In genomic region chr5:113892005-113892404, GRCm38 (mm10) we compare ENCODE assay signal across 21 mouse cellular contexts. TPM values are rescaled to one million over a fixed set of nuclear protein-coding genes. Genes with fewer than 3 reads are reported as not detected.
A peak's percentile ranks its signal among the peaks of the same experiment; 100 is the strongest.
DNase-seq lines count a peak whose midpoint lies in the region; ATAC-seq and TF ChIP-seq lines count a peak whose summit lies in the region.
"Had no signal": no experiment of that assay in that cellular context is flagged by ENCODE, and none has a peak within 500 bp of the region (broad histone marks: within the 10 kb centered on the region; RNA-seq: fewer than 3 reads in every experiment).

No protein-coding gene starts in this region.

- peak overlapping the region; percentile 80 for H3K27ac ChIP-seq in gastrocnemius, adult 2 months
- H3K27ac ChIP-seq in heart, embryonic 16.5 days (ENCODE audit: low read length), result no peak overlapping the region
- H3K27ac ChIP-seq in lung, embryonic 14.5 days (ENCODE audit: low read depth), result no peak overlapping the region
- H3K27ac ChIP-seq in lung, postnatal 0 days (ENCODE audit: low read length), result no peak overlapping the region
- 0 out of 2 replicates have a peak overlapping the region, but pooled peaks have one; percentile 28 for H3K27ac ChIP-seq in neural tube, embryonic 15.5 days (replicated peaks)
- H3K27ac ChIP-seq: embryonic facial prominence, embryonic 15.5 days; forebrain, embryonic 10.5 days; intestine, embryonic 15.5 days had no signal

- no peak overlapping the region for H3K4me2 ChIP-seq in heart, embryonic 16.5 days (ENCODE audit: low read depth, low read length)
- H3K4me2 ChIP-seq in lung, embryonic 14.5 days, result no peak overlapping the region
- no peak overlapping the region for H3K4me2 ChIP-seq in lung, postnatal 0 days (replicated peaks; ENCODE audit: low read depth, low read length)
- no peak overlapping the region for H3K4me2 ChIP-seq in neural tube, embryonic 15.5 days
- H3K4me2 ChIP-seq: embryonic facial prominence, embryonic 15.5 days; forebrain, embryonic 15.5 days; heart, embryonic 12.5 days; hindbrain, embryonic 13.5 days; intestine, embryonic 15.5 days had no signal

- TF ChIP-seq EP300 in lung, postnatal 0 days (IDR thresholded peaks at IDR 0.05), result no peak

- H3K36me3 ChIP-seq in heart, embryonic 16.5 days (ENCODE audit: control insufficient read depth, insufficient read depth), result no peaks in the 10 kb centered on the region
- no peaks in the 10 kb centered on the region for H3K36me3 ChIP-seq in lung, embryonic 14.5 days (ENCODE audit: insufficient read depth)
- no peaks in the 10 kb centered on the region for H3K36me3 ChIP-seq in lung, postnatal 0 days (ENCODE audit: insufficient read depth, low read length)
- H3K36me3 ChIP-seq in neural tube, embryonic 15.5 days, result no peaks in the 10 kb centered on the region
- H3K36me3 ChIP-seq: embryonic facial prominence, embryonic 15.5 days; forebrain, embryonic 15.5 days; intestine, embryonic 15.5 days had no signal

- DNase-seq in gastrocnemius, adult 2 months, result no peak
- DNase-seq in gastrocnemius, adult 18-20 months (ENCODE audit: low spot score), result no peak
- no peak for DNase-seq in heart, postnatal 4 days
- DNase-seq in lung, embryonic 14.5 days, result no peak
- DNase-seq in lung, postnatal 0 days (ENCODE audit: low spot score), result no peak
- DNase-seq: adrenal gland, postnatal 10 days; cerebellum, adult 11 months; cerebellum, adult 8-10 months; cerebellum, postnatal 14 days; embryo, embryonic 11 days; gastrocnemius, postnatal 25 days; heart, postnatal 36 days had no signal

- no peak for ATAC-seq in heart, embryonic 16.5 days (replicated peaks; ENCODE audit: extremely low read depth, insufficient read depth, low FRiP score)
- ATAC-seq in lung, embryonic 14.5 days (ENCODE audit: insufficient read depth), result no peak
- no peak for ATAC-seq in lung, postnatal 0 days
- no peak for ATAC-seq in neural tube, embryonic 15.5 days (ENCODE audit: low FRiP score)
- ATAC-seq: forebrain, embryonic 15.5 days; intestine, embryonic 15.5 days had no signal

- intact Hi-C loops in gastrocnemius, adult 2 months (cut with DNase I), result no loop called here

- no peaks in the 10 kb centered on the region for H3K27me3 ChIP-seq in heart, embryonic 16.5 days (ENCODE audit: control insufficient read depth, insufficient read depth, low read length)
- no peaks in the 10 kb centered on the region for H3K27me3 ChIP-seq in lung, embryonic 14.5 days (ENCODE audit: insufficient read depth, low read length)
- no peaks in the 10 kb centered on the region for H3K27me3 ChIP-seq in lung, postnatal 0 days (replicated peaks; ENCODE audit: insufficient read depth, low read length)
- H3K27me3 ChIP-seq in neural tube, embryonic 15.5 days (replicated peaks), result no peaks in the 10 kb centered on the region
- H3K27me3 ChIP-seq: embryonic facial prominence, embryonic 15.5 days; forebrain, embryonic 15.5 days; heart, embryonic 12.5 days; hindbrain, embryonic 13.5 days; intestine, embryonic 15.5 days had no signal

- TF ChIP-seq CTCF in gastrocnemius, adult 2 months (IDR thresholded peaks at IDR 0.05), result no peak
- TF ChIP-seq CTCF in lung, embryonic 14.5 days (IDR thresholded peaks at IDR 0.05; ENCODE audit: low read depth), result no peak
- no peak for TF ChIP-seq CTCF in lung, postnatal 0 days (IDR thresholded peaks at IDR 0.05)

- 48% methylated on average over 7 of the region's 7 CpGs for WGBS in heart, embryonic 16.5 days
- WGBS in lung, embryonic 14.5 days, result 72% methylated on average over 7 of the region's 7 CpGs
- WGBS in lung, postnatal 0 days, result 65% methylated on average over 7 of the region's 7 CpGs
- 71% methylated on average over 7 of the region's 7 CpGs for WGBS in neural tube, embryonic 15.5 days

- no peak overlapping the region for H3K4me3 ChIP-seq in gastrocnemius, adult 2 months
- H3K4me3 ChIP-seq in heart, embryonic 16.5 days (ENCODE audit: low read length), result no peak overlapping the region
- no peak overlapping the region for H3K4me3 ChIP-seq in lung, embryonic 14.5 days (ENCODE audit: low read depth, low read length)
- no peak overlapping the region for H3K4me3 ChIP-seq in lung, postnatal 0 days (ENCODE audit: low read depth, low read length)
- no peak overlapping the region for H3K4me3 ChIP-seq in neural tube, embryonic 15.5 days (replicated peaks)
- H3K4me3 ChIP-seq: embryonic facial prominence, embryonic 15.5 days; erythroblast, embryonic 14.5 days; forebrain, embryonic 10.5 days; forebrain, embryonic 15.5 days; heart, embryonic 12.5 days; hindbrain, embryonic 13.5 days; intestine, embryonic 15.5 days had no signal

- H3K9me3 ChIP-seq in heart, embryonic 16.5 days (replicated peaks; ENCODE audit: control insufficient read depth, low read length), result no peaks in the 10 kb centered on the region
- no peaks in the 10 kb centered on the region for H3K9me3 ChIP-seq in lung, embryonic 14.5 days (ENCODE audit: low read depth, low read length)
- no peaks in the 10 kb centered on the region for H3K9me3 ChIP-seq in lung, postnatal 0 days (ENCODE audit: low read length)
- H3K9me3 ChIP-seq in neural tube, embryonic 15.5 days (replicated peaks), result no peaks in the 10 kb centered on the region
- H3K9me3 ChIP-seq: embryonic facial prominence, embryonic 15.5 days; forebrain, embryonic 10.5 days; forebrain, embryonic 15.5 days; heart, embryonic 12.5 days; hindbrain, embryonic 13.5 days; intestine, embryonic 15.5 days had no signal

- H3K4me1 ChIP-seq in heart, embryonic 16.5 days (ENCODE audit: control insufficient read depth, insufficient read depth, low read length), result peaks cover 33% of the 10 kb centered on the region
- peaks cover 32% of the 10 kb centered on the region for H3K4me1 ChIP-seq in lung, embryonic 14.5 days (ENCODE audit: insufficient read depth)
- H3K4me1 ChIP-seq in lung, postnatal 0 days (ENCODE audit: insufficient read depth, low read depth, low read length), result peaks cover 12% of the 10 kb centered on the region; the same call in 1 of the 2 replicates
- H3K4me1 ChIP-seq in neural tube, embryonic 15.5 days, result peaks cover 49% of the 10 kb centered on the region

- H3K9ac ChIP-seq in heart, embryonic 16.5 days (ENCODE audit: low read length), result peak overlapping the region; percentile 0; the same call in 1 of the 2 replicates
- peak overlapping the region; percentile 23; the same call in 1 of the 2 replicates for H3K9ac ChIP-seq in lung, embryonic 14.5 days
- no peak overlapping the region for H3K9ac ChIP-seq in lung, postnatal 0 days (replicated peaks; ENCODE audit: low read depth)
- H3K9ac ChIP-seq in neural tube, embryonic 15.5 days (replicated peaks), result no peak overlapping the region
- H3K9ac ChIP-seq: embryonic facial prominence, embryonic 15.5 days; forebrain, embryonic 15.5 days; heart, embryonic 12.5 days; hindbrain, embryonic 13.5 days; intestine, embryonic 15.5 days had no signal

RNA-seq across cellular contexts. Expression of gene Coro1c, which starts 16.6 kb away (rescaled TPM):
- total RNA-seq in gastrocnemius, adult 2 months (2021), result 10 to 100 TPM in 1 of 2 experiments, 1 to 10 TPM in 1; 7.8 to 11.8 TPM
- total RNA-seq in gastrocnemius, adult 18-20 months (2021), result 10 to 100 TPM in 1 of 2 experiments, 1 to 10 TPM in 1; 8.9 to 12.7 TPM
- 85.9 and 89.0 TPM in 2 replicates for polyA plus RNA-seq in heart, embryonic 16.5 days (2015; fragmentation: Nextera tagmentation; extraction: Ambion mirVana)
- total RNA-seq in heart, postnatal 4 days (2021), result 100 to 1,000 TPM in 1 of 2 experiments, 10 to 100 TPM in 1; 92.4 to 108 TPM
- 151 and 165 TPM in 2 replicates for polyA plus RNA-seq in lung, embryonic 14.5 days (2014; fragmentation: Nextera tagmentation; extraction: Ambion mirVana)
- 102 and 115 TPM in 2 replicates for polyA plus RNA-seq in lung, postnatal 0 days (2015; fragmentation: Nextera tagmentation; extraction: Ambion mirVana)
- polyA plus RNA-seq in neural tube, embryonic 15.5 days (2015; fragmentation: Nextera tagmentation; extraction: Ambion mirVana), result 160 and 162 TPM in 2 replicates

RNA-seq across cellular contexts. Expression of gene Selplg, which starts 59.6 kb away (rescaled TPM):
- 1 to 10 TPM in 1 of 2 experiments, under 1 TPM in 1; 0.89 to 1.3 TPM for total RNA-seq in gastrocnemius, adult 2 months (2021)
- total RNA-seq in gastrocnemius, adult 18-20 months (2021), result under 1 TPM; 0.85 to 0.87 TPM
- polyA plus RNA-seq in heart, embryonic 16.5 days (2015; fragmentation: Nextera tagmentation; extraction: Ambion mirVana), result 10.1 and 29.8 TPM in 2 replicates
- total RNA-seq in heart, postnatal 4 days (2021), result 1 to 10 TPM; 1.3 to 2.1 TPM
- polyA plus RNA-seq in lung, embryonic 14.5 days (2014; fragmentation: Nextera tagmentation; extraction: Ambion mirVana), result 2.9 and 3.4 TPM in 2 replicates
- 14.6 and 15.1 TPM in 2 replicates for polyA plus RNA-seq in lung, postnatal 0 days (2015; fragmentation: Nextera tagmentation; extraction: Ambion mirVana)
- 2.3 and 27.7 TPM in 2 replicates for polyA plus RNA-seq in neural tube, embryonic 15.5 days (2015; fragmentation: Nextera tagmentation; extraction: Ambion mirVana)

Comparison
In these comparisons a context has a peak if more than half of its experiments do, and no peak if none do; other contexts are left out.
1. H3K9ac ChIP-seq: peak in heart, embryonic 16.5 days (single experiment) and lung, embryonic 14.5 days (single experiment); none in lung, postnatal 0 days (single experiment) and neural tube, embryonic 15.5 days (single experiment).
2. H3K27ac ChIP-seq: peak in gastrocnemius, adult 2 months (single experiment) and neural tube, embryonic 15.5 days (single experiment); none in heart, embryonic 16.5 days (single experiment), lung, embryonic 14.5 days (single experiment) and lung, postnatal 0 days (single experiment).